Mouse (Mus musculus): ENCODE data around the gene Adcy2. TPM values are rescaled to one million over a fixed set of nuclear protein-coding genes. Genes with fewer than 3 reads are reported as not detected.

Adcy2 gene
- total RNA-seq, 2 experiments from 2014 or later = 58.8 to 88.5 TPM

GRCm38 (mm10) chr13:68765896-68766578 is 233.3 kb downstream of the Adcy2 start:
- DNase-seq (ENCODE audit: extremely low spot score in 1 of 2, low spot score in 2 of 2) = no peak
- intact Hi-C loops (cut with DNase I) = no loop called here

DNA sequence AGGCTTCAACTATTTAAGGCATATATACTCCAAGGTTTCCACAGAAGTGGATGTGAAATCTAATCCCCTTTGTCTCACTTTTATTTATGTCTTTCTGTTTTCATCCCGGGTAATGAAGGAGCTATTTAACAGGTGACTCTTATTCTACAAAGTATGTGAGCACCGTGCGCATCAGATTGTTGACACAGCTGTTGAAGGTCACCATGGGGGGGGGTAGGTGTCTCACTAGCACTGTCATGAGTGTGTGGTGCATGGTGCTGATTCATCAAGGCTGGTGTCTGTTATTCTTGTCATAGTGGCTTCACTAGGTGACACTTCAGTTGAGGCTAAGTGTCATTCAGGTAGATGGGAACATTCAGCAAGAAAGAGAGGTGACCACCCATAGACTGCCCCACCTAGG is 234.7 kb downstream of the Adcy2 start:
- intact Hi-C loops (cut with DNase I) = no loop called here
- DNase-seq (ENCODE audit: extremely low spot score in 1 of 2, low spot score in 2 of 2) = no peak

DNA sequence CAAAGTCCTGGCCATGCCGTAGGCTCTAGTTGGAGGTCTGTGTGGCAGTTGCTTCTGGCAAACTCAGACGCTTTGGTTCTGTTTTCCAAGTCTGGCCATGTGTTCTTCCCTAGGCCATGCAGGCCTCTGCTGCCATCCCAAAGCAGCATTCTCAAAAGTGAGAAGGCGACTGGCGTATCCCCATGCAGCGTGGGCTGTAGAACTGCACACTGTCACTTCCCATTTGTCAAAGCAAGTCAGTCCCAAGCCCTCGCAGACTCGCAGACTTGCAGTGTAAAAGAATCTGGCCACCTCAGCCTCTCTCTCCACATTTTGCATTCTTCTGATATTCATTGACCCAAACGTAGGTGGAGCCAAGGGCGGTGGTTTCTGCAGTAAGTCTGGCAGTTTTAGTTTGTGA is 249.5 kb downstream of the Adcy2 start:
- peak in 1 of 2 experiments; percentile 31 for DNase-seq (ENCODE audit: extremely low spot score in 1 of 2, low spot score in 2 of 2)
- intact Hi-C loops (cut with DNase I) = no loop called here

GRCm38 (mm10) chr13:68749370-68749769 is 250.0 kb downstream of the Adcy2 start:
- intact Hi-C loops (cut with DNase I) = no loop called here
- DNase-seq (ENCODE audit: extremely low spot score in 1 of 2, low spot score in 2 of 2) = no peak

DNA sequence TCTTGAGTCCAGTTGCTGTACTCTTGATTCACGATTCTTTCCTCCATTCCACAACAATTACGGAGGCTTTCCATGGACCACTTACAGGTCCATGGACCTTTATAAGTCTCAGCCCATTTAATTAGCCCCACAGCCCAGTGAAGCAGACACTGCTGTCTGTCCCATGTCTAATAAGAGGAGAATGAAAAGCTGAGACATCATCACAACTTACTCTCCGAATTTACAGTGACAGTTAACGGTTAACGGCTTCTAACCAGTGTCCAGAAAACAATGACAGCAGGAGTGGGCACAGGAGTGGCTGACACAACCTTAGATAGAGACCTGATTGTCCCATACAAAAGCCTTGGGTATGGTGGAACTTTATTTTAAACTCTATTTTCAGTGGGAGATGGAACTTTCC is 253.9 kb downstream of the Adcy2 start:
- intact Hi-C loops (cut with DNase I) = no loop called here
- DNase-seq (ENCODE audit: extremely low spot score in 1 of 2, low spot score in 2 of 2) = no peak

GRCm38 (mm10) chr13:68712661-68713060 is 286.7 kb downstream of the Adcy2 start:
- intact Hi-C loops (cut with DNase I) = no loop called here
- no peak for DNase-seq (ENCODE audit: extremely low spot score in 1 of 2, low spot score in 2 of 2)

DNA sequence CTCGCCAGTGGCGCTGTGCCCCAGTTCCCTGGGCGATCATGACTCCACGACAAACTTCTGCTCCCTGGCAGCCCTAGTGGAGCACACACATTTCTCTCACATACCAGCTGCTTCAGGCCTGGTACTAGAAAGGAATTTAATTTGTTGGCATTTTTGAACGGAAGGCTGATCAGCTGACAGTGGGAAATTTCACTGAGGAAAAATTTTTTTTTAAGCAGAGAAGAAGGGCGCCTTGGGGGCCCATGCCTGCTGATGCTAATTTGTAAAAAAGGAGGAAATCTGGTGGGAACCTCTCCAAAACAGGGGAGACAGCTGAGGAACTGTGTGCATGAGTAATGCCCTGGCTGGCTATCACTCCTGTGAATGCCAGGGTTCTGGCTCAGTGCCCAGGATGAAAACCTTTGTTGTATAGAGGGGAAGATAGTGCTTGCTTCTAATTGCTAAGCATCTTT is 292.0 kb downstream of the Adcy2 start:
- peak; percentile 58 to 74 for DNase-seq (ENCODE audit: extremely low spot score in 1 of 2, low spot score in 2 of 2)
- intact Hi-C loops (cut with DNase I) = no loop called here

DNA sequence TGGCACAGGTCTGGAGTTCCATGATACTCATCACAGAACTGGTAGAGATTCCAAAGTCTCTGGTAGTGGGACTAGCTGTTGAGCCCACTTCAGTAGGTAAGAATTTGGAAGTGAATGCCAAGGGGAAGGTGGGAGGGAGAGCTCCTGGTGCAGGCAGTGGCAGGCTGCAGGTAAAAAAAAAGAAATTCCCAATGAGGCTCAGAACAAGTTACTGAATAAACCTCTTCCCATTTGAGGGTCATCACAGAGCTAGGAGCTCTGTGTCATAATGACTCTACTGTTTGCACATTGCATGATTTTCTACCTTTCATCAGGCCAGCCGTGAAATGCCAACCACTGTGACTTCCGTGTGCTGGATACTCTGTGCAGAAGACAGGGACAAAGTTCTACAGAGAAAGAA is 314.4 kb downstream of the Adcy2 start:
- DNase-seq (ENCODE audit: extremely low spot score in 1 of 2, low spot score in 2 of 2) = no peak
- intact Hi-C loops (cut with DNase I) = no loop called here

DNA sequence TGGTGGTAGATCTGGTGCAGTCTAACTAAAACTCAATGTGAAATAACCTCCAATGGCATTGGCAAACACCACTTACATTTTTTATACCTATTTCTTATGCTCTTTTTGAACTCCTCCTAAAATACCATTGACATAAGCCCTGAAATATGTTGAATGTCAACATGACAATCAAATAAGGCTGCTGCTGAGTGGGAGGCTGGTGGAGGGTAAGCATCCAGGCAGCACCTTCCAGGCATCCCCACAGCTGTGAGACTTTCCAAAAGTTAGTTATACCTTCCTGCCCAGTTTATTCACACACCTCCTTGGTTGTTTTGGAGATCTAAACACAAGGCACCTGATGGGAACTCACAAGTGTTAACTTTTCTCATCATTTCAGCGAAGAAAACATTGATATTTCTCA is 318.9 kb downstream of the Adcy2 start:
- no peak for DNase-seq (ENCODE audit: extremely low spot score in 1 of 2, low spot score in 2 of 2)
- intact Hi-C loops (cut with DNase I) = no loop called here

- no peak for DNase-seq (ENCODE audit: extremely low spot score in 1 of 2, low spot score in 2 of 2)
- intact Hi-C loops (cut with DNase I) = no loop called here
Observed at GRCm38 (mm10) chr13:68642786-68643185, 356.6 kb downstream of the Adcy2 start.

- no peak for DNase-seq (ENCODE audit: extremely low spot score in 1 of 2, low spot score in 2 of 2)
- intact Hi-C loops (cut with DNase I) = no loop called here
Observed at GRCm38 (mm10) chr13:68627041-68627440, 372.3 kb downstream of the Adcy2 start.

DNA sequence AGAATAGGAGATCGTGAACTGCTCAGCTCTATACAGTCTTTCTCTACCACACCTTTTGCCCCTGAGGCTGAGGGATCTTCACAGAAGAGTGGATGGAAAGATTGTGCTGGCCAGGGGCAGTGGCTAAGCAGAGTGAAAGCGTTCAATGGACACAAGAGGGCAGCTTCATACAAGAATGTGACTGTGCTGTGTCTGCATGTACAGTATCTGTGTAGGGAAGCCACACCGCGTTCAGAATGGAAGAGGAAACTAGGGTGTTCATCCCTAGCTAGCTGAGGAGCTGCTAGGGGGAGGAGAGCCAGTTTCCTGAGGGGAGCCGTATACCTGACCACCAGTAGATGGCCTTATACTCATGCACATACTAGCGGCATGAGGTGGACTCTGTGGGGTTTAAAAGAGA is 376.5 kb downstream of the Adcy2 start:
- peak in 1 of 2 experiments; percentile 38 for DNase-seq (ENCODE audit: extremely low spot score in 1 of 2, low spot score in 2 of 2)
- intact Hi-C loops (cut with DNase I) = loop anchor here (5.0 kb wide), 1 partner anchor 375 kb away; the partner anchor contains the start of gene Adcy2

- DNase-seq (ENCODE audit: extremely low spot score in 1 of 2, low spot score in 2 of 2) = no peak
- intact Hi-C loops (cut with DNase I) = loop anchor here (10.0 kb wide), 1 partner anchor 477 kb away; no protein-coding TSS in a partner anchor
Observed at GRCm38 (mm10) chr13:68607652-68608405, 391.5 kb downstream of the Adcy2 start.

GRCm38 (mm10) chr13:68605689-68606126 is 393.6 kb downstream of the Adcy2 start:
- intact Hi-C loops (cut with DNase I) = loop anchor here (10.0 kb wide), 1 partner anchor 479 kb away; no protein-coding TSS in a partner anchor
- peak in 1 of 2 experiments; percentile 66 for DNase-seq (ENCODE audit: extremely low spot score in 1 of 2, low spot score in 2 of 2)

DNA sequence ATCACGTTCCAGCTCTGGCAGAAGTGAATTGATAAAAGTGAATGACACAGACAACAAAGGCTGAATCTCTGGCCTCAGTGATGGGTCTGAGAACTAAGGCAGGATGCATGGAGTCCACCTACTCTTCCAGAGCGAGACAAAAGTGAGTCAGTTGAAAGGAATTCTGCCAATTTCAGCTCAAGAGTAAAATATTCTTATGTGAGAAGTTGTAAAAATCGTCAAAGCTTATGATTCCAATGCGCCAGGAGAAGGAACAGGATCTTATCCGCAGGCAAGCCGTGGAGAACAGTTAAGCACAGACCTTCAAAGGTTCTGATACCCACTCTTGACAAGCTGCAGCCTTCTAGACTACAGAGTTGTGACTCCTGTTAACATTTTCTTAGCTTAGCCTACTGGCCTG is 396.3 kb downstream of the Adcy2 start:
- intact Hi-C loops (cut with DNase I) = loop anchor here (5.0 to 10.0 kb wide), 4 partner anchors 394 to 879 kb away; partner anchors contain the start of gene Adcy2
- no peak for DNase-seq (ENCODE audit: extremely low spot score in 1 of 2, low spot score in 2 of 2)

DNA sequence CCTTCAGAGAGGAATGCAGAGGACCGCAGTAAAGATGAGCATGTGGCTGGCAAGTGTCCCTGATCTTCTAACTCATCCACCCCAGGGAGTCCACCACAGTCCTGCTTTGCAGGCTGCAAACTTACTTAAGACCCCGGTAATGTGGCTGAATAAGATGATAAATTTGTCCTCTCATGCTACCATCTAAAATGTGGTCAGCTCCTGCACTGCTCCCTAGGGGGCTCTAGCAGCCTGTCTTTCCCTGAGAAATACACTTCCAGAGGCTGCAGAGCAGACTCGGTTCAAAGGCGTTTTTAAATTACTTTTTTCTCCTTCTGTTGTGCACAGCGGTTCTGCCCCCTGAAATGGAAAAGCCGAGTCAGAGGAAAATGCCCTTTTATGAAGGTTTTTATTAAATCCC is 398.2 kb downstream of the Adcy2 start:
- no peak for DNase-seq (ENCODE audit: extremely low spot score in 1 of 2, low spot score in 2 of 2)
- intact Hi-C loops (cut with DNase I) = loop anchor here (5.0 to 10.0 kb wide), 4 partner anchors 396 to 881 kb away; partner anchors contain the start of gene Adcy2

DNA sequence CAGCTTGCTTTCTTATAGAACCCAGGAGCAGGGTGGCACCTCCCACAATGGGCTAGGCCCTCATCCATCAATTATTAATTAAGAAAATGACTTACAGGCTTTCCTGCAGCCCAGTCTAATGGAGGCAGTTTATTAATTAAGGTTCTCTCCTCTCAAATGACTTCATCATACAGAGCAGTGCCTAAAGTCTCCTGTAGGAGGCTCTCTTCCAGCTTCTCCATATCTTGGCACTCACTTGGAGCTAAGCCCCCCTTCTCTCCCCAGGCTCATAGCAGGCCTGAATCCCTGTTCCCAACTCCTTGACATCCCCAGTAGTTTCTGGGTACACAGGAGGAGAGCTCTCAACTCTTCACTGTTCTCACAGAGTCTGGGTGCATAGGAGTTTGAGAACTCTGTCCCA is 400.4 kb downstream of the Adcy2 start:
- intact Hi-C loops (cut with DNase I) = no loop called here
- no peak for DNase-seq (ENCODE audit: extremely low spot score in 1 of 2, low spot score in 2 of 2)

DNA sequence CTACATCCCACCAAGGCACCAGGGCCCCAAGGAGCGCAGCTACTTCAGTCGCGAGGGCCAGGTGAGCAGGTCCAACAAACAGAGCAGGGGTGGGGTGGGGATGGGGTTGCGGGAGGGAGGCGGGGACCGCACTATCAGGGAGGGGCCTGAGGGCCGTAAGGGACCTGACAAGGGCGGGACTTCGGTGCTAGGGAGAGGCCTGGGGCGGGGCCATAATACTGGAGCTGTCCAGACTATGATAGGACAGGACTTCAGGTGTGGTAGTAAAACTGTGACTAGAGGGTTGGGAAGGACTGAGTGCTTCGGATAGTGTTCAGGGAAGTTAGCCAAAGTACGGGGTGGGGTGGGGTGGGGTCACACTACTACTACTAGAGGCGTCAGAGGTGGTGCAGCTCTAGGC is 401.7 kb downstream of the Adcy2 start:
- intact Hi-C loops (cut with DNase I) = no loop called here
- peak in 1 of 2 experiments; percentile 46 for DNase-seq (ENCODE audit: extremely low spot score in 1 of 2, low spot score in 2 of 2)

- intact Hi-C loops (cut with DNase I) = no loop called here
- DNase-seq (ENCODE audit: extremely low spot score in 1 of 2, low spot score in 2 of 2) = no peak
Observed at GRCm38 (mm10) chr13:68597199-68597598, 402.1 kb downstream of the Adcy2 start, which contains the start of gene 1700001L19Rik. 1700001L19Rik (plus strand) TSS chr13:68597421.

GRCm38 (mm10) chr13:68593797-68594196 is 405.5 kb downstream of the Adcy2 start:
- intact Hi-C loops (cut with DNase I) = no loop called here
- DNase-seq (ENCODE audit: extremely low spot score in 1 of 2, low spot score in 2 of 2) = no peak

Measured in left cerebral cortex, postnatal 10 days (tissue).